Mouse (Mus musculus) MEL (cell line): ENCODE measurements around the gene Tmem54.

Experiments
- CTCF ChIP-seq, 3 experiments: IDR thresholded peaks in 2 of 3; conservative IDR thresholded peaks in 1 of 3; 2 replicates each; pipeline ENCODE4 v1.5.1; 2011 to 2012; ENCODE audit warnings: low read length in 3 of 3, low read depth in 2 of 3, mild to moderate bottlenecking in 2 of 3, improper control_type of control experiment in 1 of 3, inconsistent platforms in 1 of 3, mixed read lengths in 1 of 3, moderate library complexity in 1 of 3; ENCODE audit not compliant: control insufficient read depth in 1 of 3, insufficient read depth in 1 of 3, poor library complexity in 1 of 3, severe bottlenecking in 1 of 3
- GATA1 ChIP-seq: IDR thresholded peaks from 2 replicates; pipeline ENCODE4 v1.6.1; 2011; ENCODE audit warnings: low read depth, low read length, improper control_type of control experiment
- JUND ChIP-seq: IDR thresholded peaks from 2 replicates; pipeline ENCODE4 v1.6.1; 2011; ENCODE audit warnings: low read depth, mild to moderate bottlenecking, improper control_type of control experiment, low read length
- MYB ChIP-seq: IDR thresholded peaks from 2 replicates; pipeline ENCODE4 v1.6.1; 2011; ENCODE audit warnings: mild to moderate bottlenecking, low read depth, low read length, improper control_type of control experiment
- MYC ChIP-seq: IDR thresholded peaks from 2 replicates; pipeline ENCODE4 v1.6.1; 2011; ENCODE audit warnings: low read depth, mild to moderate bottlenecking, low read length, improper control_type of control experiment, moderate library complexity
- ZNF384 ChIP-seq: IDR thresholded peaks from 2 replicates; pipeline ENCODE4 v1.6.1; 2012; ENCODE audit warnings: low read depth, mild to moderate bottlenecking, inconsistent platforms, low read length, improper control_type of control experiment

- no peak for TF ChIP-seq GATA1
- TF ChIP-seq ZNF384: no peak
- TF ChIP-seq MYB: no peak
- TF ChIP-seq MYC: no peak
- TF ChIP-seq JUND: no peak
- TF ChIP-seq CTCF (IDR thresholded peaks at IDR 0.05 in 2 of 3, conservative IDR thresholded peaks at IDR 0.05 in 1 of 3; ENCODE audit: control insufficient read depth in 1 of 3, insufficient read depth in 1 of 3, low read depth in 2 of 3, low read length in 3 of 3, poor library complexity in 1 of 3, severe bottlenecking in 1 of 3): no peak
Measured at GRCm38 (mm10) chr4:129106073-129106472, 725 bp downstream of the Tmem54 start.
